Mouse (Mus musculus) hindbrain, embryonic 15.5 days (tissue): ENCODE measurements around the gene Trim65. TPM values are rescaled to one million over a fixed set of nuclear protein-coding genes. Genes with fewer than 3 reads are reported as not detected.

Experiments used
- ATAC-seq: fragments of 200-750 bp; cut with Nextera tagmentation; 2 replicates; pipeline ENCODE4 v1.8.0; 2017; ENCODE audit warnings: low read depth, moderate number of reproducible peaks, moderate TSS enrichment; ENCODE audit not compliant: low FRiP score
- H3K27ac ChIP-seq: fragments of 300-500 bp; sonication (generic); replicated peaks from 2 replicates; pipeline ENCODE4 v1.5.1; 2015; ENCODE audit warnings: mild to moderate bottlenecking, inconsistent platforms
- H3K27me3 ChIP-seq: fragments of 300-500 bp; sonication (generic); 2 replicates; pipeline ENCODE4 v1.6.1; 2015; ENCODE audit warnings: control low read depth, inconsistent platforms
- H3K36me3 ChIP-seq: fragments of 300-500 bp; sonication (generic); 2 replicates; pipeline ENCODE4 v1.6.1; 2015; ENCODE audit warnings: control low read depth, inconsistent platforms
- H3K4me1 ChIP-seq: fragments of 300-500 bp; sonication (generic); replicated peaks from 2 replicates; pipeline ENCODE4 v1.6.1; 2015; ENCODE audit warnings: control low read depth, inconsistent platforms
- H3K4me2 ChIP-seq: fragments of 300-500 bp; sonication (generic); 2 replicates; pipeline ENCODE4 v1.6.1; 2015; ENCODE audit warnings: moderate library complexity, mild to moderate bottlenecking, inconsistent platforms
- H3K4me3 ChIP-seq: fragments of 300-500 bp; sonication (generic); 2 replicates; pipeline ENCODE4 v1.5.1; 2015; ENCODE audit warnings: mild to moderate bottlenecking, inconsistent platforms
- H3K9ac ChIP-seq: fragments of 300-500 bp; sonication (generic); 2 replicates; pipeline ENCODE4 v1.6.1; 2015; ENCODE audit warnings: inconsistent platforms
- H3K9me3 ChIP-seq: fragments of 300-500 bp; sonication (generic); 2 replicates; pipeline ENCODE4 v1.6.1; 2016; ENCODE audit warnings: control low read depth, inconsistent platforms
- WGBS: fragments of 180-500 bp; shearing (Covaris S2); methylation state at CpG from one replicate; pipeline ENCODE4 v1.1.7; 2015; 5-methylcytosine and 5-hydroxymethylcytosine counted together
- polyA plus RNA-seq: library from polyadenylated mRNA; unstranded; fragments of >200 nt; fragmentation: Nextera tagmentation; extraction: Ambion mirVana; gene quantifications from 2 replicates; pipeline ENCODE4 v1.2.1, GENCODE M21; 2015

The Trim65 gene
- polyA plus RNA-seq, 1 experiment from 2014 or later, result 4.0 TPM

GRCm38 (mm10) chr11:116104006-116104646 lies 26.8 kb downstream of the Trim65 start:
- Histone ChIP-seq H3K27me3 (peaks cover 31% of the 10 kb centered on the region), H3K4me1 (peaks cover 42% of the 10 kb centered on the region), H3K4me3 (no peak overlapping the region), H3K27ac (peak overlapping the region; percentile 67), H3K9ac (no peak overlapping the region), H3K36me3 (no peaks in the 10 kb centered on the region), H3K4me2 (no peak overlapping the region), H3K9me3 (no peaks in the 10 kb centered on the region)
- 37% methylated on average over 14 of the region's 14 CpGs for WGBS
- peak; percentile 39; the same call in 1 of the 2 replicates for ATAC-seq

- H3K36me3 ChIP-seq, result no peaks in the 10 kb centered on the region
- no peak overlapping the region for H3K9ac ChIP-seq
- peaks cover 38% of the 10 kb centered on the region for H3K4me1 ChIP-seq
- WGBS, result 75% methylated on average over 12 of the region's 12 CpGs
- ATAC-seq, result no peak
- peak overlapping the region; percentile 67 for H3K27ac ChIP-seq
- H3K9me3 ChIP-seq, result no peaks in the 10 kb centered on the region
- no peak overlapping the region for H3K4me2 ChIP-seq
- H3K27me3 ChIP-seq, result peaks cover 26% of the 10 kb centered on the region
- H3K4me3 ChIP-seq, result no peak overlapping the region
These were observed 27.4 kb downstream of the Trim65 start for GRCm38 (mm10) chr11:116103572-116103971.

GRCm38 (mm10) chr11:116102472-116102871 lies 28.5 kb downstream of the Trim65 start:
- H3K4me2 ChIP-seq, result peak overlapping the region; percentile 19; the same call in 1 of the 2 replicates
- no peak for ATAC-seq
- H3K9me3 ChIP-seq, result no peaks in the 10 kb centered on the region
- H3K4me3 ChIP-seq, result no peak overlapping the region
- peaks cover 15% of the 10 kb centered on the region for H3K27me3 ChIP-seq
- H3K36me3 ChIP-seq, result no peaks in the 10 kb centered on the region
- WGBS, result 54% methylated on average over 3 of the region's 4 CpGs
- H3K4me1 ChIP-seq, result peaks cover 32% of the 10 kb centered on the region
- H3K27ac ChIP-seq, result peak overlapping the region; percentile 79
- H3K9ac ChIP-seq, result no peak overlapping the region

GRCm38 (mm10) chr11:116101931-116102381 lies 29.0 kb downstream of the Trim65 start:
- 27% methylated on average over 10 of the region's 11 CpGs for WGBS
- no peaks in the 10 kb centered on the region for H3K36me3 ChIP-seq
- H3K4me1 ChIP-seq, result peaks cover 29% of the 10 kb centered on the region
- H3K27me3 ChIP-seq, result peaks cover 10% of the 10 kb centered on the region
- peak overlapping the region; percentile 19; the same call in 1 of the 2 replicates for H3K4me2 ChIP-seq
- no peak overlapping the region for H3K9ac ChIP-seq
- peak; percentile 87 for ATAC-seq
- H3K9me3 ChIP-seq, result no peaks in the 10 kb centered on the region
- H3K4me3 ChIP-seq, result no peak overlapping the region
- peak overlapping the region; percentile 79 for H3K27ac ChIP-seq

GRCm38 (mm10) chr11:116100839-116101238 lies 30.1 kb downstream of the Trim65 start:
- H3K4me1 ChIP-seq, result peaks cover 25% of the 10 kb centered on the region
- no peaks in the 10 kb centered on the region for H3K9me3 ChIP-seq
- H3K9ac ChIP-seq, result no peak overlapping the region
- H3K36me3 ChIP-seq, result no peaks in the 10 kb centered on the region
- peak overlapping the region; percentile 79 for H3K27ac ChIP-seq
- no peak overlapping the region for H3K4me2 ChIP-seq
- H3K4me3 ChIP-seq, result no peak overlapping the region
- WGBS, result 82% methylated on average over 7 of the region's 7 CpGs
- ATAC-seq, result no peak
- no peaks in the 10 kb centered on the region; the same call in 1 of the 2 replicates for H3K27me3 ChIP-seq

- Histone ChIP-seq H3K4me2 (no peak overlapping the region), H3K4me3 (no peak overlapping the region), H3K4me1 (peaks cover 25% of the 10 kb centered on the region), H3K9ac (no peak overlapping the region), H3K27ac (no peak overlapping the region), H3K27me3 (no peaks in the 10 kb centered on the region; the same call in 1 of the 2 replicates), H3K9me3 (no peaks in the 10 kb centered on the region), H3K36me3 (no peaks in the 10 kb centered on the region)
- no peak for ATAC-seq
- 81% methylated on average over 6 of the region's 6 CpGs for WGBS
These were observed 30.5 kb downstream of the Trim65 start for GRCm38 (mm10) chr11:116100385-116100784.

GRCm38 (mm10) chr11:116099462-116099861 lies 31.5 kb downstream of the Trim65 start:
- Histone ChIP-seq H3K4me2 (no peak overlapping the region), H3K4me1 (peaks cover 23% of the 10 kb centered on the region), H3K36me3 (no peaks in the 10 kb centered on the region), H3K27ac (no peak overlapping the region), H3K9me3 (no peaks in the 10 kb centered on the region), H3K4me3 (no peak overlapping the region), H3K27me3 (no peaks in the 10 kb centered on the region), H3K9ac (no peak overlapping the region)
- 90% methylated on average over 6 of the region's 6 CpGs for WGBS
- ATAC-seq, result no peak

- H3K4me3 ChIP-seq, result no peak overlapping the region
- ATAC-seq, result no peak
- no peak overlapping the region for H3K4me2 ChIP-seq
- no peaks in the 10 kb centered on the region for H3K9me3 ChIP-seq
- no peak overlapping the region for H3K9ac ChIP-seq
- no peaks in the 10 kb centered on the region for H3K36me3 ChIP-seq
- H3K27me3 ChIP-seq, result no peaks in the 10 kb centered on the region
- H3K27ac ChIP-seq, result no peak overlapping the region
- H3K4me1 ChIP-seq, result peaks cover 17% of the 10 kb centered on the region
- WGBS, result 75% methylated on average over 14 of the region's 14 CpGs
These were observed 32.0 kb downstream of the Trim65 start for GRCm38 (mm10) chr11:116098711-116099460.

- Histone ChIP-seq H3K27me3 (no peaks in the 10 kb centered on the region), H3K36me3 (no peaks in the 10 kb centered on the region), H3K27ac (no peak overlapping the region), H3K9me3 (no peaks in the 10 kb centered on the region), H3K4me2 (no peak overlapping the region), H3K4me3 (no peak overlapping the region), H3K9ac (no peak overlapping the region), H3K4me1 (no peaks in the 10 kb centered on the region)
- 97% methylated on average over 5 of the region's 5 CpGs for WGBS
- ATAC-seq, result no peak
These were observed 34.5 kb downstream of the Trim65 start for GRCm38 (mm10) chr11:116096213-116097108.

- H3K36me3 ChIP-seq, result no peaks in the 10 kb centered on the region
- H3K9me3 ChIP-seq, result no peaks in the 10 kb centered on the region
- no peaks in the 10 kb centered on the region for H3K27me3 ChIP-seq
- no peak for ATAC-seq
- no peak overlapping the region for H3K4me2 ChIP-seq
- no peaks in the 10 kb centered on the region for H3K4me1 ChIP-seq
- H3K27ac ChIP-seq, result no peak overlapping the region
- H3K4me3 ChIP-seq, result no peak overlapping the region
- 66% methylated on average over 3 of the region's 3 CpGs for WGBS
- H3K9ac ChIP-seq, result no peak overlapping the region
These were observed 35.4 kb downstream of the Trim65 start for GRCm38 (mm10) chr11:116095573-116095972.

GRCm38 (mm10) chr11:116093771-116094565 lies 37.0 kb downstream of the Trim65 start:
- H3K27ac ChIP-seq, result no peak overlapping the region
- no peaks in the 10 kb centered on the region for H3K9me3 ChIP-seq
- no peak overlapping the region for H3K4me2 ChIP-seq
- no peaks in the 10 kb centered on the region for H3K36me3 ChIP-seq
- no peak overlapping the region for H3K4me3 ChIP-seq
- H3K27me3 ChIP-seq, result no peaks in the 10 kb centered on the region
- no peak overlapping the region for H3K9ac ChIP-seq
- ATAC-seq, result no peak
- 67% methylated on average over 16 of the region's 16 CpGs for WGBS
- H3K4me1 ChIP-seq, result no peaks in the 10 kb centered on the region
